Mouse (Mus musculus) urinary bladder, postnatal 36 days (tissue): ENCODE data around the gene Kalrn.
A peak's percentile ranks its signal among the peaks of the same experiment; 100 is the strongest.

ENCODE experiments used
- DNase-seq, 2 experiments: peaks; one replicate each; pipeline ENCODE4 v3.0.0; 2022; ENCODE audit warnings: low spot score in 2 of 2, mixed read lengths in 1 of 2

Kalrn gene

GRCm38 (mm10) chr16:34502110-34502509 is 71.2 kb downstream of the Kalrn start:
- DNase-seq, result no peak

- no peak for DNase-seq
Measured at GRCm38 (mm10) chr16:34494741-34495140, 78.6 kb downstream of the Kalrn start.

- peak in 1 of 2 experiments; percentile 20 for DNase-seq
Measured at GRCm38 (mm10) chr16:34493914-34494313, 79.4 kb downstream of the Kalrn start.

- no peak for DNase-seq
Measured at GRCm38 (mm10) chr16:34491225-34491624, 82.1 kb downstream of the Kalrn start.

- no peak for DNase-seq
Measured at GRCm38 (mm10) chr16:34490506-34490905, 82.8 kb downstream of the Kalrn start.

GRCm38 (mm10) chr16:34489805-34490325 is 83.5 kb downstream of the Kalrn start:
- no peak for DNase-seq

GRCm38 (mm10) chr16:34487823-34488222 is 85.5 kb downstream of the Kalrn start:
- no peak for DNase-seq

- DNase-seq, result no peak
Measured at GRCm38 (mm10) chr16:34487268-34487667, 86.1 kb downstream of the Kalrn start.

GRCm38 (mm10) chr16:34485483-34485882 is 87.8 kb downstream of the Kalrn start:
- DNase-seq, result no peak

GRCm38 (mm10) chr16:34484921-34485320 is 88.4 kb downstream of the Kalrn start:
- no peak for DNase-seq

- DNase-seq, result no peak
Measured at GRCm38 (mm10) chr16:34484213-34484612, 89.1 kb downstream of the Kalrn start.

- no peak for DNase-seq
Measured at GRCm38 (mm10) chr16:34483716-34484115, 89.6 kb downstream of the Kalrn start.

GRCm38 (mm10) chr16:34474741-34475140 is 98.6 kb downstream of the Kalrn start:
- DNase-seq, result no peak

- no peak for DNase-seq
Measured at GRCm38 (mm10) chr16:34473891-34474290, 99.4 kb downstream of the Kalrn start.

- no peak for DNase-seq
Measured at GRCm38 (mm10) chr16:34471441-34471840, 101.9 kb downstream of the Kalrn start.

- DNase-seq, result no peak
Measured at GRCm38 (mm10) chr16:34470343-34470742, 103.0 kb downstream of the Kalrn start.

- DNase-seq, result no peak
Measured at GRCm38 (mm10) chr16:34469277-34469868, 104.0 kb downstream of the Kalrn start.

GRCm38 (mm10) chr16:34466649-34467048 is 106.7 kb downstream of the Kalrn start:
- DNase-seq, result no peak

GRCm38 (mm10) chr16:34456314-34456713 is 117.0 kb downstream of the Kalrn start:
- no peak for DNase-seq

GRCm38 (mm10) chr16:34445666-34446065 is 127.7 kb downstream of the Kalrn start:
- no peak for DNase-seq

- no peak for DNase-seq
Measured at GRCm38 (mm10) chr16:34441704-34442103, 131.6 kb downstream of the Kalrn start.

GRCm38 (mm10) chr16:34440994-34441414 is 132.3 kb downstream of the Kalrn start:
- DNase-seq, result peak; percentile 27 to 60

GRCm38 (mm10) chr16:34440019-34440615 is 133.2 kb downstream of the Kalrn start:
- DNase-seq, result no peak
